Mouse (Mus musculus) G1E (cell line): ENCODE measurements at regions not wholly inside any gene's neighbourhood (a gene's known extent, or its start where the extent isn't known, plus 50 kb on each side); places are given as distances from the start of the nearest gene placed in this dataset.

Experiments
- CTCF ChIP-seq: IDR thresholded peaks from 2 replicates; pipeline ENCODE4 v1.5.1; 2012; ENCODE audit warnings: low read depth, low read length, inconsistent platforms, mixed read lengths
- GATA1 ChIP-seq: IDR thresholded peaks from 2 replicates; pipeline ENCODE4 v1.6.1; 2012; ENCODE audit warnings: borderline replicate concordance, low read length, inconsistent platforms, mixed read lengths
- GATA2 ChIP-seq: IDR thresholded peaks from 2 replicates; pipeline ENCODE4 v1.6.1; 2012; ENCODE audit warnings: low read depth, low read length, inconsistent platforms, borderline replicate concordance

DNA sequence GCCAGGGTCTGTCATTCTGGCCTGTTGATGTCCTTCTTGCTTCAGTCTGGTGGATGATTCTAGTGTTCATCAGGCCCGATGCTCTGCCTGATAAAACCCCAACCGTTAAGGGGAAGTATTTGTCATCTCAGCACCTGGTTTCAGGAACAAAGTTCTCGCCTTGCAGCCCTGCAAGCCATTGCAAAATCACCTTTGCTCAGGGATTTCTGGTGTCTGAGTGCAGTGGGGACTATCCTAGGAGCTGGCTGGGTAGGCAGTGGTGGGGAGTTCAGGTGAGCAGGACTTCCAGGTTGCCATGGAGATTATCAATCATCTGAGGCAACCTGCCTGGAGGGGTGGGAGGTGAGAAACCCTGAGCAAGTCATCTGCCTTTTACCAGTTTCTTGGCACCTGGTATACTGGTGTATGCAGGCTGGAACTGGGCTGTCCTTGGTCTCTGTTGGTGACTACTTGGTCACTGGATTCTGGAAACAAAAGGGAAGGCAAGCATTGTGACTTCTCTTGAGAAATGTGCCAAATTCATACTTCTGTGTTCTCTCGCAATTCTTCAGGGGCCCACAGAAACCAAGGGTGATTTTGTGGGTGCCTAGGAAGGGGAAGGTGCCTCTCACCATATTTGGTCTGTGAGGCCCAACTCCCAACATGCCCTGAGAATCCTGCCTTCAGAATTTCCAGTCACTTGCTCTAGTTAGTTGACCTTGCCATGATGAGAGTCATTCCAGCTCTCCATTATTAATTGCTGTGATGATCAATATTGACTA lies 154.7 kb upstream of the Id2 start:
- TF ChIP-seq CTCF (no peak), GATA2 (no peak), GATA1 (no peak)
